Mouse (Mus musculus): Measurements from ENCODE around the gene Lamtor4. TPM values are rescaled to one million over a fixed set of nuclear protein-coding genes. Genes with fewer than 3 reads are reported as not detected.
A peak's percentile ranks its signal among the peaks of the same experiment; 100 is the strongest.
"Not testable (repeated sequence)": the region's sequence is repeated elsewhere in the genome, so short reads cannot be mapped to it uniquely, and the experiment has no call there.

The Lamtor4 gene
- polyA plus RNA-seq (2015; fragmentation: Nextera tagmentation; extraction: Ambion mirVana) = 35.3 and 36.0 TPM in 2 replicates

DNA sequence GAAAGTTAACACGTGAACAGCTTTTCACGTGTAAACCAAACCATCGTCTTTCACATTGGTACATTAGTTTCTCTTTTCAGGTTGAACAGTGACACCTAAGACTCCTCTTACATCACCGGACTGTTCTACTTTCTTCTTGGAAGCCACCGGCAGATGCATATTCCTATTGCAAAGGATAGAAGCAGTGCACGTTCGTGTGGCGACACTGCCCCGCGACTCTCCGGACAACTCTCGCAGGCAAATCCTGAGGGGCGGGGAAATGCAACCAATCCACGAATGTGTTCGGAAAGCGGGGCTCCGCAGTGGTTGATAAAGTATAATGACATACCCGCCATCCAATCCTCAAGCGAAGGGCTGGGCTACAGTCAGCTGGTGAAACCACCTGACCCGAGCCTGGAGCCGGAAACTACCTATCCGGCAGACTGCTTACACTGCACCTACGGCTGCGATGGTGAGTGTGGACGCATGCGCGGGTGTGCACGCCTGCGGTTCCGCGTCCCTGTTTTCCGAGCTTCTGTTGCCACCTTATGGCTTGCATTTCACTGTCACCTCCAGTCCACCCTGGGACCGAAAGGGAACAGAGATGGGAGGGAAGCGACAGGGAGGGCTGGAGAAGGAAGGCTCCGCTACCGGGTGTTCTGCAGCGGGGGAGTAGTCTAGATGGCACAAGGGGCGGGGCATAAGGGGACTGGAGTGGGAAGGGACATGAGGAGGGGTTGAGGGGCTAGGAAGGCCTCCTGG lies at the start of gene Lamtor4:
TSS of gene Lamtor4 (plus strand) at position 130 of the 741 bp plus-strand sequence.
- Histone ChIP-seq H3K9ac (peak within 1 kb of the TSS; percentile 71), H3K4me1 (replicated peaks) (peaks cover 55% of the 10 kb centered on the region), H3K4me2 (peak within 1 kb of the TSS; percentile 87), H3K36me3 (replicated peaks) (peaks cover 25% of the 10 kb centered on the region), H3K4me3 (replicated peaks) (peak within 1 kb of the TSS; percentile 82), H3K27ac (replicated peaks) (peak within 1 kb of the TSS; percentile 79), H3K27me3 (no peaks in the 10 kb centered on the region), H3K9me3 (replicated peaks) (no peaks in the 10 kb centered on the region)
- under 1% methylated on average over 38 of the region's 38 CpGs for WGBS (ENCODE audit: insufficient replicate concordance)
- peak; percentile 99 for ATAC-seq (ENCODE audit: insufficient read depth)

DNA sequence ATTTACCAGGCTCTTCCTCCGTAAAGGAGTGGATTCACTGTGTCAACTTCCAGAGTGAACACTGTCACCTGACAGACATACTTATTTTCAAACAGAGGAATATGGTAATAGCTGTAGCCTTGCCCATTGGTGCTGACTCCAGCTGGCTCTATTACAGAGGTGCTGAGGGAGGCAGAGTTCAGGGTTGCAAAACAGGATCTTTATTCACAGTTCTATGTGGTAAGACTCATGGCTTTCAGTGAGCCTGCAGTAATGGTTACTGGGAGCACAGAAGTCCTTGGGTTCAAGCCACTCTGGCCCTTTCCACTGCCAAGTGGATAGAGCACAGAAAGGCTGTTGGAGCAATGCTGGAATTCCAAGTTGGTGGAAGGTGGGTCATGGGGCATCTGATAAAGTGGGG lies 48.0 kb upstream of the Lamtor4 start:
- H3K27ac ChIP-seq (replicated peaks) = no peak overlapping the region
- no peak overlapping the region for H3K4me3 ChIP-seq (replicated peaks)
- no peak overlapping the region for H3K4me2 ChIP-seq
- no peaks in the 10 kb centered on the region for H3K36me3 ChIP-seq (replicated peaks)
- no peaks in the 10 kb centered on the region for H3K27me3 ChIP-seq
- no peak for ATAC-seq (ENCODE audit: insufficient read depth)
- WGBS (ENCODE audit: insufficient replicate concordance) = 66% methylated on average over 1 of the region's 1 CpGs
- 0 out of 2 replicates have a peak, but pooled peaks cover 3% of the 10 kb centered on the region for H3K9me3 ChIP-seq (replicated peaks)
- no peak overlapping the region for H3K9ac ChIP-seq
- H3K4me1 ChIP-seq (replicated peaks) = no peaks in the 10 kb centered on the region

DNA sequence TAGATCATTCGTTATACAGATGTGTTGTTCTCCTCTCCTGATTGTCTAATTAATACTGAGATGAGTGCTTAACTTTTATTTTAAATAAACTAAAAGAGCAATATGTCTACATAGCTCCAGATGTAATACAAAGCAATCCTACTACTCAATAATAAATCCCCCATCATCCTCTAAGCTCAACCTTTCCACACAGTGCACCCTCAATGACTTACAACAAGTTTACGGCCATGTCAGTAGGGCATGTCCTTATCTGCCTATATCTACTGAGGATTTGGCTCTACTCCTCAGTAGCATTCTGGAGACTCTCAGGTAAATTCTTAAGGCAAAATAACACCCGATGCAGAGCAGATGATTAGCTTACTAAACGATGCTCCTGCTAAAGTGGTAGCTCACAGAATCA lies 47.4 kb upstream of the Lamtor4 start:
- Histone ChIP-seq H3K4me2 (no peak overlapping the region), H3K4me3 (replicated peaks) (no peak overlapping the region), H3K4me1 (replicated peaks) (no peaks in the 10 kb centered on the region), H3K27me3 (no peaks in the 10 kb centered on the region), H3K27ac (replicated peaks) (no peak overlapping the region), H3K9me3 (replicated peaks) (0 out of 2 replicates have a peak, but pooled peaks cover 3% of the 10 kb centered on the region), H3K36me3 (replicated peaks) (no peaks in the 10 kb centered on the region), H3K9ac (no peak overlapping the region)
- no peak for ATAC-seq (ENCODE audit: insufficient read depth)
- whole genome bisulfite sequencing (ENCODE audit: insufficient replicate concordance) = 54% methylated on average over 4 of the region's 4 CpGs

DNA sequence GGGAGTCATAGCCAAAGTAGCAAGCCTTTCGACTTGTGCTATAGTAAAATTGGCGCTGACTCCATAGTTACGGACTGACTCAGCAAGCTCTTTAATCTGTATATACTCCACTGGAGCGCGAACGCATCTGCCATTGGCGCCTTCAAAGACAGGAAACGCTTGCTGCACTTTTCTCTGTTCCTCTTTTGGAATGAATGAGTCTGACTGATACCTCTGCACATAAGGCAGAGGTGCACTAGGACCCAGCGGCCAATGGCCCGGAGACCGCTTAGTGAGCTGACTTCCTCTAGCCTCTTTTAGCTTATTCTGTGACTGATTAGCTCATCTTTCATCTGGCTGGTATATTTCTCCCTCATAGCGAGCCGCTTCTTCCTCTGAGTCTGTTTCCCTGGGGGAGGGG lies 38.6 kb upstream of the Lamtor4 start:
- not testable (repeated sequence) for H3K9me3 ChIP-seq (replicated peaks); H3K4me3 ChIP-seq (replicated peaks); H3K9ac ChIP-seq; H3K36me3 ChIP-seq (replicated peaks); H3K27ac ChIP-seq (replicated peaks); H3K4me2 ChIP-seq; H3K27me3 ChIP-seq; H3K4me1 ChIP-seq (replicated peaks); ATAC-seq (ENCODE audit: insufficient read depth)
- WGBS (ENCODE audit: insufficient replicate concordance) = 84% methylated on average over 13 of the region's 13 CpGs

DNA sequence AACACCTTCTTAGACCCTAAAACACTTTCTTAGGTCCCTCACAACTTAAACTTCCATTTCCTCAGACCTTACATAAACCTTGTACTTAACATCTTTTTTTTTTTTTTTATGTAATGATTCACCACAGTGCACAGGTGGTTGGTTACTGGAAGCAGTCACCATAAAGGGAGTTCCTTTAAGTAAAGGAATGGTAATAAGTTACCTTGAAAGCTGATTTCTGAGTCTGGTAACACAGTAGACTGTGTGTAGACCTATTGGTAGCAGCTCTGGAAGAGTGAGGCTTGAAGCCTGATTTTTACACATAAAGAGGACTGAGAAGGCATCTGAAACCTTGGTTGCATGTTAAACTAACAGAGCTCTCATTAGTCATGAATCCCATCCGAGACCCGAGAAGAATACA lies 35.4 kb upstream of the Lamtor4 start:
- no peak overlapping the region for H3K9ac ChIP-seq
- 41% methylated on average over 2 of the region's 2 CpGs for WGBS (ENCODE audit: insufficient replicate concordance)
- H3K4me1 ChIP-seq (replicated peaks) = no peaks in the 10 kb centered on the region
- no peak for ATAC-seq (ENCODE audit: insufficient read depth)
- no peaks in the 10 kb centered on the region for H3K27me3 ChIP-seq
- H3K27ac ChIP-seq (replicated peaks) = no peak overlapping the region
- H3K4me2 ChIP-seq = no peak overlapping the region
- no peaks in the 10 kb centered on the region for H3K9me3 ChIP-seq (replicated peaks)
- no peaks in the 10 kb centered on the region for H3K36me3 ChIP-seq (replicated peaks)
- H3K4me3 ChIP-seq (replicated peaks) = no peak overlapping the region

DNA sequence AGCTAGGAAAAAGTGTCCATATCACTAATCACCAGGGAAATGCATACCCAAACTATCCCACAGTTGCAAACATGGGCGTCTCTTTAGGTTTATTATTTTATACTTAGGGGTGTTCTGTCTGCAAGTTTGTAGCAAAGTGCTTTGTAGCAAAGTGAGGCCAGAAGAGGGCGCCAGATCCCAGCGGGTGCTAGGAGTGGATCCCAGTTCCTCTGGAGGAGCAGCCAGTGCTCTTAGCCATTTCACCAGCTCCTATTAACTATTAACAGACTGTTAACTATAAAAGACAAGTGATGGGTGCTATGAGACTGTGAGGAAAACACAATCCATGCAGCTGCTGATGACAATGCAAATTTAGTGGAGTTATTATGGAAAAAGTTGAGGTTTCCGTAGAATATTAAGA lies 33.2 kb upstream of the Lamtor4 start:
- no peak overlapping the region for H3K9ac ChIP-seq
- H3K36me3 ChIP-seq (replicated peaks) = no peaks in the 10 kb centered on the region
- H3K4me2 ChIP-seq = no peak overlapping the region
- H3K4me3 ChIP-seq (replicated peaks) = no peak overlapping the region
- H3K4me1 ChIP-seq (replicated peaks) = no peaks in the 10 kb centered on the region
- 20% methylated on average over 4 of the region's 4 CpGs for WGBS (ENCODE audit: insufficient replicate concordance)
- H3K9me3 ChIP-seq (replicated peaks) = no peaks in the 10 kb centered on the region
- no peaks in the 10 kb centered on the region for H3K27me3 ChIP-seq
- ATAC-seq (ENCODE audit: insufficient read depth) = no peak
- H3K27ac ChIP-seq (replicated peaks) = no peak overlapping the region

DNA sequence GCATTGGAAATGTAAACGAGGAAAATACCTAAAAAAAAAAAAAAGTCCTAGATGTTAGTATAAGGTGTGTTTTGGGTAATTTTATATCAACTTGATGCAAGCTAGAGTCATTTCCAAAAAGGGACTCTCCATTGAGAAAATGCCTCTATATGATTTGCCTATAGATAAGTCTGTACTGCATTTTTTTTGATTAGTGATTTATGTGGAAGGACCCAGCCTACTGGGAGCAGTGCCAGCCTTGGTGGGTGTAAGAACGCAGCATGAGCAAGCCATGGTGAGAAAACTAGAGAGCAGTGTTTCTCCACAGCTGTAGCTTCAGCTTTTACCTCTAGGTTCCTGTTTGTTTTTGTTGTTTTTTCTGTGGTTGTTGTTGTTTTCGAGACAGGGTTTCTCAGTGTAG lies 32.0 kb upstream of the Lamtor4 start:
- ATAC-seq (ENCODE audit: insufficient read depth) = no peak
- no peak overlapping the region for H3K4me3 ChIP-seq (replicated peaks)
- H3K4me1 ChIP-seq (replicated peaks) = no peaks in the 10 kb centered on the region
- H3K9ac ChIP-seq = no peak overlapping the region
- WGBS (ENCODE audit: insufficient replicate concordance) = 46% methylated on average over 3 of the region's 3 CpGs
- H3K36me3 ChIP-seq (replicated peaks) = no peaks in the 10 kb centered on the region
- no peak overlapping the region for H3K4me2 ChIP-seq
- no peak overlapping the region for H3K27ac ChIP-seq (replicated peaks)
- H3K9me3 ChIP-seq (replicated peaks) = no peaks in the 10 kb centered on the region
- no peaks in the 10 kb centered on the region for H3K27me3 ChIP-seq

DNA sequence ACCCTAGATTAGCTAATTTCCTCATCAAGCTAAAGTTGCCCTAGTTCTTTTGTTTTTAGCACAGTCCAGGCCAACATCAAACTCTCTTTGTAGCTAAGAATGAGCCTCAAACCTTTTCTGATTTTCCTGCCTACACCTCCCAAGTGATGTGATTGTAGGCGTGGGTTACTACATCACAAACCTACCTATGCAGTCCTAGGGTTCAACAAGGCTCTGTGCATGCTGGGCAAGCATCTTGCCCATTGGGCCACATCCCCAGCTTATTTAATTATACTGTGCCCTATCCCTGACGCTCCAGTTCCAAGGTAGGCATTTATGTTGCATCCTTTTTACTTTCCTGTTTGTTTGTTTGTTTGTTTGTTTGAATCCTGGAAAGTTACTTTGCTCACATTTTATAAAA lies 29.6 kb upstream of the Lamtor4 start, which contains the start of gene Nxpe5:
TSS of gene Nxpe5 (plus strand) at position 199 of the 400 bp plus-strand sequence.
- H3K9ac ChIP-seq = no peak within 1 kb of the TSS
- no peaks in the 10 kb centered on the region for H3K36me3 ChIP-seq (replicated peaks)
- no peak within 1 kb of the TSS for H3K4me3 ChIP-seq (replicated peaks)
- no peak within 1 kb of the TSS for H3K4me2 ChIP-seq
- no peaks in the 10 kb centered on the region for H3K27me3 ChIP-seq
- H3K4me1 ChIP-seq (replicated peaks) = no peaks in the 10 kb centered on the region
- no peaks in the 10 kb centered on the region for H3K9me3 ChIP-seq (replicated peaks)
- H3K27ac ChIP-seq (replicated peaks) = no peak within 1 kb of the TSS
- no peak for ATAC-seq (ENCODE audit: insufficient read depth)
- 49% methylated on average over 2 of the region's 2 CpGs for WGBS (ENCODE audit: insufficient replicate concordance)

DNA sequence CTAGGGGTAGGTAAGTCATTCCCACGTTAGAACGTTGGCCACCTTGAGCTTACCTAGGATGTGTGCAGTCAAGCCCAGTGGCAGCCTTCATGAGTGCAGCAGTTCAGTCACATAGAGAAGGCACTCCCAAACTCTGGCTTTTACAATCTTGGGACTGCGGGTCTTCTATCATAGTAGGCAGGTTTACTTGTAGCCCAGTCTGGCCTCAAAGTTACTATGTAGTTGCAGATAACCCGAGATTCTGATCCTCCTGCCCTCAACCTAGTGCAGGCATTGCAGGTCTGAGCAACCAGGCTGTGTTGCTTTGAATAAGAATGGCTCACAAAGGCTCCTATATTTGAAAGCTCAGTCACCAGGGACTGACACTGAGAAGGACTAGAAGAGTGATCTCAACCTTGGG lies 28.8 kb upstream of the Lamtor4 start:
- Histone ChIP-seq H3K36me3 (replicated peaks) (no peaks in the 10 kb centered on the region), H3K4me1 (replicated peaks) (no peaks in the 10 kb centered on the region), H3K4me2 (no peak overlapping the region), H3K9me3 (replicated peaks) (no peaks in the 10 kb centered on the region), H3K4me3 (replicated peaks) (no peak overlapping the region), H3K9ac (no peak overlapping the region), H3K27ac (replicated peaks) (no peak overlapping the region), H3K27me3 (no peaks in the 10 kb centered on the region)
- ATAC-seq (ENCODE audit: insufficient read depth) = no peak
- 34% methylated on average over 4 of the region's 4 CpGs for WGBS (ENCODE audit: insufficient replicate concordance)

DNA sequence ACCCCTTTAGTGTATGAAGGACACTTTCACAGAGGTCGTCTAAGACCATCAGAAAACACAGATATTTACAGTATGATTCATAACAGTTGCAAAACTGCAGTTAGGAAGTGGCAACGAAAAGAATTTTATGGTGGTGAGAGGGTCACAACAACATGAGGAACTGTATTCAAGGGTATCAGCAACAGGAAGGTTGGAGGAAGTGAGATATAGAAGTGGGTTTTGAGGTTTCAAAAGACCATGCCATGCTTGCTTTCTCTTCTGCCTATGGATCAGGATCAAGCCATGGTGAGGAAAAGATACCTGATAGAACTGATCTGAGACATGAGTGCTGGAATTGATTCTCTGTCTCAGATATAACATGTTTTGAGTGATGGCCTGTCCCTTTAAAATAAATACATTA lies 27.9 kb upstream of the Lamtor4 start:
- Histone ChIP-seq H3K4me2 (no peak overlapping the region), H3K27ac (replicated peaks) (no peak overlapping the region), H3K27me3 (no peaks in the 10 kb centered on the region), H3K36me3 (replicated peaks) (no peaks in the 10 kb centered on the region), H3K9me3 (replicated peaks) (no peaks in the 10 kb centered on the region), H3K4me1 (replicated peaks) (no peaks in the 10 kb centered on the region), H3K4me3 (replicated peaks) (no peak overlapping the region), H3K9ac (no peak overlapping the region)
- ATAC-seq (ENCODE audit: insufficient read depth) = no peak
- WGBS (ENCODE audit: insufficient replicate concordance) = 14% methylated on average over 2 of the region's 2 CpGs

DNA sequence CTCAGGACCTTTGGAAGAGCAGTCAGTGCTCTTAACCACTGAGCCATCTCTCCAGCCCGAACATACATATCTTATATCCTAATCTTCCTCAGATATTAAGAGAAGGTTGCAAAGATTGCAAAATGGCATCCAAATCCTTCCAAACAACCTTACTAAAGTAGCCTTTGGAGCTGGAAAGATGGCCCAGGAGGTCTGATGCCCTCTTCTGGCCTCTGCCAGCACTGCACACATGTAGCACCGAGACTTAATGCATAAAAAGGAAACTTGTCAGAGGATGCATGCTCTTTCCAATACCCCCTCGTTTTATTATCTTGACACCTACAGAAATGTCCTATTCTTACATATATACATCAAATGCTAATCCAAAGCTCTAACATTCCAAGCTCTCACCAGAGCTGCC lies 27.3 kb upstream of the Lamtor4 start:
- ATAC-seq (ENCODE audit: insufficient read depth) = no peak
- Histone ChIP-seq H3K27ac (replicated peaks) (no peak overlapping the region), H3K9ac (no peak overlapping the region), H3K36me3 (replicated peaks) (no peaks in the 10 kb centered on the region), H3K4me3 (replicated peaks) (no peak overlapping the region), H3K27me3 (no peaks in the 10 kb centered on the region), H3K9me3 (replicated peaks) (no peaks in the 10 kb centered on the region), H3K4me1 (replicated peaks) (no peaks in the 10 kb centered on the region), H3K4me2 (no peak overlapping the region)
- WGBS (ENCODE audit: insufficient replicate concordance) = 24% methylated on average over 3 of the region's 3 CpGs

DNA sequence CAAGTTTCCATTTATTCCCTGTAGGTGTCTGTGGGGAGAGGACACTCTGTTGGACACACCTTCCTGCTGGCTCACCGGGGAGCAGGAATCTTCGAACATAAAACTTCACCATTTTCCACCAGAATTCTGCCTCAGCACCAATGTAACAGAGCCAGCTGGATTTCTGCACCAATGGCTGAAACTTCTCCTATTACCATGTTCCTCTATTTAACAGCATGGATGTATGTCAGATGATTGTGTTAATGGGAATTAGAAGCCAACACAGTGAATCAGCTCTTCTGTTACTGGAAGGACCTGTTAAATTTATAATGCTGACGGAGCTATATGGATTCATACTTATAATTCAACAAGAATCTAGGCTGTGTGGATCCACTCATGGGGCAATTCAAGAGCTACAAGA lies 25.8 kb upstream of the Lamtor4 start:
- no peaks in the 10 kb centered on the region for H3K36me3 ChIP-seq (replicated peaks)
- no peak overlapping the region for H3K27ac ChIP-seq (replicated peaks)
- H3K27me3 ChIP-seq = no peaks in the 10 kb centered on the region
- no peak overlapping the region for H3K4me2 ChIP-seq
- no peak for ATAC-seq (ENCODE audit: insufficient read depth)
- no peaks in the 10 kb centered on the region for H3K4me1 ChIP-seq (replicated peaks)
- H3K9ac ChIP-seq = no peak overlapping the region
- WGBS (ENCODE audit: insufficient replicate concordance) = 80% methylated on average over 3 of the region's 3 CpGs
- no peak overlapping the region for H3K4me3 ChIP-seq (replicated peaks)
- H3K9me3 ChIP-seq (replicated peaks) = no peaks in the 10 kb centered on the region
